Mouse (Mus musculus) mesoderm, embryonic 11.5 days (tissue): ENCODE data around the gene Ajuba.

Source experiments
- DNase-seq: peaks from one replicate; pipeline ENCODE4 v3.0.0-alpha.2; 2012; ENCODE audit warnings: low read depth, low spot score

Ajuba gene

GRCm38 (mm10) chr14:54544703-54545102, 32.7 kb downstream of the Ajuba start:
- DNase-seq: no peak

DNA sequence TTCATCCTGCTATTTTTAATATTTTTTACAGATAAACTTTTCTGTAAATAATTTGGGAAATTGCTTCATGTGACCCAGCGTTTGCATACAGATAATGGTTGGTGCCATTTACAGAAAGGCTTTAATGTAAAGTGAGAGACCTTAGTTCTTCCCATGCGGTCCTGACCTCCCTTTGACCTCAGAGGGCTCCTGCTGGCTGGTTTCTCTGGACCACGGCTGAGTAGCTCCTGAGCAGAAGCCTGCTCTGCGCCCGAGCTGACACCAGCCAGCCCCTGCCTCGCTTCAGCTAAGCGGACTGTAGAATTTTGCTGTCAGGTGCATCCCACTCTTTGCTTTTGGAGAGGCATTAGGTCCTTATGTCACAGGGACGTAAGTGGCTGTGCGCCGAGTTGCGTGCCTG, 36.6 kb downstream of the Ajuba start:
- DNase-seq: no peak

DNA sequence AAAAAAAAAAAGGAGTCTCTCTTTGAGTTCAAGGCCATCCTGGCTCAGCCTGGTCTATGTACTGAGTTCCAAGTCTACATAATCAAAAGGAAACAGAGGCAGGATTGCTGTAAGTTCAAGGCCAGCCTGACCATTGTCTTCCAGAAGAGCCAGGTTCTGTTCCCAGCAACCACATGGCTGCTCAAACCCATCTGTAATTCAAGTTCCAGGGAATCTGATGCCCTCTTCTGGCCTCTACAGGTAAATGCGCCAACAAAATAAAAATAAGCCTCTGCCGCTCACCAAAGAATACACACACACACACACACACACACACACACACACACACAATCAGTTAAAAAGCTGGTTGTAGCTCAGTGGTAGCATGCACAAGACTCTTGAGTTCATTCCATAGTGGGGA, 38.8 kb downstream of the Ajuba start:
- DNase-seq: no peak

DNA sequence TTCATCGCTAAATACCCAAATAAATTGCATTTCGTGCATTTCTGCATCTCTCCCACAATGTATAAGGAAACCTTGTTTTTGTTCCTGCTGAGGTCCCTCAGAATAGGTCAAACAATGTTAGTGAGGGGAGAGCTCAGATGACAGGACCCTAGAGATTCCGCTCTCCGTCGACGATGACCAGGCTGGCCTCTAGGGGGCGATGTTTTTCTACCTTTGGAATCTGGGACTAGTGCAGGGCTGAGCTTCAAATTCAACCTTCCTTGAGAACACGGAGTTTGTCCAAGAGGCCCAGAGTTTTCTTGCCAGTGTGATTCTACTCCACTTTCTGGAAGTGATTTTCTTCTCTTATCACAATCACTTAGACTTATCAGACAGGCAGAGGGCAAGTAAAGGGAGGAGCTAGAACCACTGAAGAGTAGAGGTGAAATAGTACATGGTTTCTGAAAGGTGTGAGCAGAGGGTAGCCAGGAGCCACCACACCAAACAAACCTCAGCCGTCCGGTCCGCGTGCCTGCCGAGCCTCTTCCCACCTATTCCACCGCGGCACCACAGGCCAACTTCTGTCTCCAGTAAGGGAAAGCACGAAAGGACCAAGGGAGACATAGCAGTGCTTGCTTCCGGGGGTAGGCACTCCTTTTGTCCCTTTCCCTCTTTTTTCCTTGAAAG, 48.8 kb downstream of the Ajuba start:
- peak; percentile 89 for DNase-seq

DNA sequence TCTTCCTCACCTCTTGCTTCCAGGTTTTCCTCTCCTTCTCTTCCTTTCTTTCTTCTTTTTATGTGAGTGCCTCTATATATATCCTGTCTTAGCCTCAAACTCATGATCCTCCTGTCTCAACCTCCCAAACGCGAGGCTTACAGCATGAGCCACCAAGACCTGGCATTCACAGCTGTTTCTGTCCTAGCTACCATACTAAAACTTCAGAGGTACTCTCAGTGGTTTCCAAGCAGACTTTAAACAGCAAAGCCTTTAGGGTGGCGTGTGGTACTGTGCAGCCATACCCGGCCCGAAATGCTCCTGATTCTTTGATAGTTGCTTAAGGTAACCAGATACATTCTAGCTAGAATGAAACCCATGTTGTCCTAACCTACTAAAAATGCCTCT, 49.4 kb downstream of the Ajuba start:
- no peak for DNase-seq

- DNase-seq: peak; percentile 37
Measured at GRCm38 (mm10) chr14:54527227-54528006, 49.9 kb downstream of the Ajuba start.

DNA sequence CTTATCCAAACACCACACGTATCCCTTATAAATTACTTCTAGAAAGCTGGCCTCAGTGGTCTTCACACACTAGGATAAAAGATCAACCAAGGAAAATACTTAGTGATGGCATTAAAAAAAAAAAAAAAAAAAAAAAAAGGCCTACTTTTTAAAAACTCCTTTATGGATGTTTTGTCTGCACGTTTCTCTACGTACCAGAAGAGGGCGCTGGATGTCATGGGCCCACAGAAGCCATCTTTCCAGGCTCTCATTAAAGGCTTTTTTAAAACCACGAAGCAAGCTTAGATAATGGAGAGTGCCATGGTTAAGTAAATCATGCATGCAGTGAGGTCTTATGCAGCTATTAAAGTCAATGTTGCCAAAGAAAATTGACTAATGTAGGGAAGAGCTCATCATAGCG, 53.8 kb downstream of the Ajuba start:
- DNase-seq: peak; percentile 40
